Comparison of ENCODE assay signal across 10 mouse cellular contexts in genomic region chr17:46056288-46056687, GRCm38 (mm10). TPM values are rescaled to one million over a fixed set of nuclear protein-coding genes. Genes with fewer than 3 reads are reported as not detected.
DNase-seq lines count a peak whose midpoint lies in the region; ATAC-seq lines count a peak whose summit lies in the region.
"Had no signal": no experiment of that assay in that cellular context is flagged by ENCODE, and none has a peak within 500 bp of the region (broad histone marks: within the 10 kb centered on the region; RNA-seq: fewer than 3 reads in every experiment).

No protein-coding gene starts in this region.

- peaks cover 17% of the 10 kb centered on the region for H3K4me1 ChIP-seq in kidney, embryonic 14.5 days (ENCODE audit: control insufficient read depth, insufficient read depth, low read length)
- peaks cover 9% of the 10 kb centered on the region for H3K4me1 ChIP-seq in embryonic facial prominence, embryonic 14.5 days (ENCODE audit: control insufficient read depth, insufficient read depth, low read length)
- H3K4me1 ChIP-seq in limb, embryonic 15.5 days: peaks cover 11% of the 10 kb centered on the region; the same call in 1 of the 2 replicates

- H3K36me3 ChIP-seq in kidney, embryonic 14.5 days (ENCODE audit: control insufficient read depth, insufficient read depth, low read length): no peaks in the 10 kb centered on the region
- H3K36me3 ChIP-seq in embryonic facial prominence, embryonic 14.5 days (ENCODE audit: control insufficient read depth, insufficient read depth, low read length): no peaks in the 10 kb centered on the region
- H3K36me3 ChIP-seq in limb, embryonic 15.5 days: no peaks in the 10 kb centered on the region

- DNase-seq in kidney, adult 11 months: peak; percentile 47
- peak; percentile 41 for DNase-seq in lung, postnatal 36 days
- no peak for DNase-seq in lung, postnatal 14 days
- DNase-seq in embryonic facial prominence, embryonic 14.5 days (ENCODE audit: low spot score): no peak
- no peak for DNase-seq in MN1 (ENCODE audit: low spot score)
- DNase-seq: right cerebral cortex, postnatal 4 days had no signal

- H3K4me3 ChIP-seq in kidney, embryonic 14.5 days (ENCODE audit: low read length): no peak overlapping the region
- H3K4me3 ChIP-seq in embryonic facial prominence, embryonic 14.5 days (ENCODE audit: low read depth, low read length): no peak overlapping the region
- H3K4me3 ChIP-seq in limb, embryonic 15.5 days: no peak overlapping the region

- H3K4me2 ChIP-seq in kidney, embryonic 14.5 days (replicated peaks; ENCODE audit: low read depth, low read length): no peak overlapping the region
- H3K4me2 ChIP-seq in embryonic facial prominence, embryonic 14.5 days (ENCODE audit: low read depth, low read length): no peak overlapping the region
- H3K4me2 ChIP-seq in limb, embryonic 15.5 days: no peak overlapping the region
- H3K4me2 ChIP-seq: heart, embryonic 11.5 days had no signal

- H3K27me3 ChIP-seq in kidney, embryonic 14.5 days (ENCODE audit: control insufficient read depth, insufficient read depth, low read length): no peaks in the 10 kb centered on the region
- H3K27me3 ChIP-seq in embryonic facial prominence, embryonic 14.5 days (replicated peaks; ENCODE audit: control insufficient read depth, insufficient read depth, low read length): no peaks in the 10 kb centered on the region
- H3K27me3 ChIP-seq in limb, embryonic 15.5 days: no peaks in the 10 kb centered on the region

- no peak overlapping the region for H3K9ac ChIP-seq in kidney, embryonic 14.5 days (ENCODE audit: low read depth, low read length)
- no peak overlapping the region for H3K9ac ChIP-seq in embryonic facial prominence, embryonic 14.5 days (ENCODE audit: low read depth, low read length)
- H3K9ac ChIP-seq in limb, embryonic 15.5 days: no peak overlapping the region

- no peaks in the 10 kb centered on the region for H3K9me3 ChIP-seq in kidney, embryonic 14.5 days (ENCODE audit: control insufficient read depth, low read length)
- H3K9me3 ChIP-seq in embryonic facial prominence, embryonic 14.5 days (ENCODE audit: control insufficient read depth, low read length): no peaks in the 10 kb centered on the region
- H3K9me3 ChIP-seq in limb, embryonic 15.5 days: no peaks in the 10 kb centered on the region

- 55% methylated on average over 7 of the region's 7 CpGs for WGBS in kidney, embryonic 14.5 days
- WGBS in embryonic facial prominence, embryonic 14.5 days: 46% methylated on average over 7 of the region's 7 CpGs
- WGBS in limb, embryonic 15.5 days: 41% methylated on average over 7 of the region's 7 CpGs

- no peak for ATAC-seq in kidney, embryonic 14.5 days (ENCODE audit: low FRiP score, low TSS enrichment)
- no peak for ATAC-seq in embryonic facial prominence, embryonic 14.5 days (ENCODE audit: low read depth)
- no peak for ATAC-seq in limb, embryonic 15.5 days (ENCODE audit: insufficient number of reproducible peaks, low FRiP score, low TSS enrichment, low read depth)
- ATAC-seq: Patski had no signal

- H3K27ac ChIP-seq in kidney, embryonic 14.5 days (ENCODE audit: low read depth, low read length): no peak overlapping the region
- peak overlapping the region; percentile 55; the same call in 1 of the 2 replicates for H3K27ac ChIP-seq in embryonic facial prominence, embryonic 14.5 days (replicated peaks; ENCODE audit: low read depth, low read length)
- H3K27ac ChIP-seq in limb, embryonic 15.5 days: 0 out of 2 replicates have a peak overlapping the region, but pooled peaks have one; percentile 12

RNA-seq across cellular contexts. Expression of gene Vegfa, which starts 24.1 kb away (rescaled TPM):
- 8.2 and 10.1 TPM in 2 replicates for polyA plus RNA-seq in kidney, embryonic 14.5 days (2014; fragmentation: Nextera tagmentation; extraction: Ambion mirVana)
- polyA plus RNA-seq in embryonic facial prominence, embryonic 14.5 days (2014; fragmentation: Nextera tagmentation; extraction: Ambion mirVana): 4.2 and 4.7 TPM in 2 replicates
- polyA plus RNA-seq in limb, embryonic 15.5 days (2015; fragmentation: Nextera tagmentation; extraction: Ambion mirVana): 4.1 and 5.0 TPM in 2 replicates

RNA-seq across cellular contexts. Expression of gene Mrps18a, which starts 54.5 kb away (rescaled TPM):
- polyA plus RNA-seq in kidney, embryonic 14.5 days (2014; fragmentation: Nextera tagmentation; extraction: Ambion mirVana): 149 and 164 TPM in 2 replicates
- polyA plus RNA-seq in embryonic facial prominence, embryonic 14.5 days (2014; fragmentation: Nextera tagmentation; extraction: Ambion mirVana): 112 and 128 TPM in 2 replicates
- polyA plus RNA-seq in limb, embryonic 15.5 days (2015; fragmentation: Nextera tagmentation; extraction: Ambion mirVana): 126 and 132 TPM in 2 replicates

Comparison
In these comparisons a context has a peak if more than half of its experiments do, and no peak if none do; other contexts are left out.
1. DNase-seq: peak in kidney, adult 11 months (single experiment) and lung, postnatal 36 days (single experiment); none in lung, postnatal 14 days (single experiment), embryonic facial prominence, embryonic 14.5 days (single experiment) and MN1 (single experiment).